Mouse (Mus musculus): ENCODE results near the gene Acvr2b.

DNA sequence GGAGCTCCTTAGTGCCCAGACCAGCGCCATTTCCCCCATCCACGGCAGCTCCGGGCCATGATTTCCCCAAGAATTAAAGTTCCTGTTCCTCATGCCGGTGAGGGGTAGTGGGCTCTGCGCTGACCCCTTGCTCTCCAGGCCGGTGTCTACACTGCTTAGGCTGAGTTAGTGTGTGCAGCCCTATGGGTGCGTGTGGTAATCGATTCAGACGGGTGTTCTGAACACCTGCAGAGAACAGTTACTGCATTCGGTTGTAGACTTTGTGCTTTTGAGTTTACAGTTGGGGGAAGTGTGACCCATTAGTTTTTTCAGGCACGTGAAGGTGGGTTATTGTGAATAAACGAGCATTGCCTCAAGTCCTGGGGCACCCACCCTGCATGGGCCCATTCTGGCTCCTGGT, 36.1 kb downstream of the Acvr2b start:
- TF ChIP-seq POLR2A (IDR thresholded peaks at IDR 0.05; ENCODE audit: low read depth, low read length) = no peak
- no peak for TF ChIP-seq CTCF (conservative IDR thresholded peaks at IDR 0.05; ENCODE audit: insufficient read depth, insufficient read length, low read depth, low read length)
